Mouse (Mus musculus) liver, embryonic 12.5 days (tissue): ENCODE measurements around the gene Atg7. TPM values are rescaled to one million over a fixed set of nuclear protein-coding genes. Genes with fewer than 3 reads are reported as not detected.

ENCODE experiments used
- ATAC-seq: fragments of 200-750 bp; cut with Nextera tagmentation; 2 replicates; pipeline ENCODE4 v1.8.0; 2017; ENCODE audit warnings: moderate number of reproducible peaks, mild to moderate bottlenecking, moderate library complexity
- H3K27ac ChIP-seq: fragments of 300-500 bp; sonication (generic); 2 replicates; pipeline ENCODE4 v1.5.1; 2016; ENCODE audit warnings: mild to moderate bottlenecking
- H3K27me3 ChIP-seq: fragments of 300-500 bp; sonication (generic); replicated peaks from 2 replicates; pipeline ENCODE4 v1.6.1; 2016; ENCODE audit warnings: mild to moderate bottlenecking, moderate library complexity
- H3K36me3 ChIP-seq: fragments of 300-500 bp; sonication (generic); 2 replicates; pipeline ENCODE4 v1.6.1; 2016; ENCODE audit warnings: mild to moderate bottlenecking, moderate library complexity
- H3K4me1 ChIP-seq: fragments of 300-500 bp; sonication (generic); 2 replicates; pipeline ENCODE4 v1.6.1; 2016
- H3K4me2 ChIP-seq: fragments of 300-500 bp; sonication (generic); 2 replicates; pipeline ENCODE4 v1.6.1; 2016; ENCODE audit warnings: mild to moderate bottlenecking, moderate library complexity
- H3K4me3 ChIP-seq: fragments of 300-500 bp; sonication (generic); 2 replicates; pipeline ENCODE4 v1.5.1; 2016; ENCODE audit warnings: mild to moderate bottlenecking, moderate library complexity
- H3K9ac ChIP-seq: fragments of 300-500 bp; sonication (generic); 2 replicates; pipeline ENCODE4 v1.6.1; 2016; ENCODE audit warnings: mild to moderate bottlenecking, moderate library complexity
- H3K9me3 ChIP-seq: fragments of 300-500 bp; sonication (generic); replicated peaks from 2 replicates; pipeline ENCODE4 v1.6.1; 2016; ENCODE audit warnings: mild to moderate bottlenecking, moderate library complexity
- WGBS: fragments of 180-500 bp; shearing (Covaris S2); methylation state at CpG from one replicate; pipeline ENCODE4 v1.1.7; 2016; ENCODE audit not compliant: insufficient replicate concordance; 5-methylcytosine and 5-hydroxymethylcytosine counted together
- polyA plus RNA-seq: library from polyadenylated mRNA; unstranded; fragments of >200 nt; fragmentation: Nextera tagmentation; extraction: Ambion mirVana; gene quantifications from 2 replicates; pipeline ENCODE4 v1.2.1, GENCODE M21; 2016

The Atg7 gene
- polyA plus RNA-seq, 1 experiment from 2014 or later, result 15.0 TPM

DNA sequence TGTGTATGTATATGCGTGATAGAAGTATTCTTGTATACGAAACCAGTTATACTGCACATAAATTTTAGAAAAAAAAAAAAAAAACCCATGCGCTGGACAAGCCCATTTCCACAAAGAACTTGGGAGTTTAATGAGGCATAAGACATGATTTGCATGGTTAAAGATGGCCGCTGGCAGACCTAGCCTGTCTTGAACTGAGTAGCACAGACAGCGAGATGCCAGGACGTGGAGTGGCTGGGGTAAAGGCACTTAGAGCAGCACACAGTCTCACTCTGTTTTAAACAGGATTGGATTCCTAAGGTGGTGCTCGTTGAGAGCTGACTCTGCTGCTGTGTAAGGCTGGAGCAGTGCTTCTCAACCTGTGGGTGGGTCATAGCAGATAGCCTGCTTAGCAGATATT, 192.4 kb downstream of the Atg7 start:
- WGBS, result 82% methylated on average over 7 of the region's 7 CpGs
- Histone ChIP-seq H3K9ac (no peak overlapping the region), H3K4me1 (peaks cover 35% of the 10 kb centered on the region), H3K27ac (no peak overlapping the region), H3K36me3 (no peaks in the 10 kb centered on the region), H3K27me3 (no peaks in the 10 kb centered on the region), H3K4me3 (no peak overlapping the region), H3K4me2 (no peak overlapping the region), H3K9me3 (no peaks in the 10 kb centered on the region)
- no peak for ATAC-seq

DNA sequence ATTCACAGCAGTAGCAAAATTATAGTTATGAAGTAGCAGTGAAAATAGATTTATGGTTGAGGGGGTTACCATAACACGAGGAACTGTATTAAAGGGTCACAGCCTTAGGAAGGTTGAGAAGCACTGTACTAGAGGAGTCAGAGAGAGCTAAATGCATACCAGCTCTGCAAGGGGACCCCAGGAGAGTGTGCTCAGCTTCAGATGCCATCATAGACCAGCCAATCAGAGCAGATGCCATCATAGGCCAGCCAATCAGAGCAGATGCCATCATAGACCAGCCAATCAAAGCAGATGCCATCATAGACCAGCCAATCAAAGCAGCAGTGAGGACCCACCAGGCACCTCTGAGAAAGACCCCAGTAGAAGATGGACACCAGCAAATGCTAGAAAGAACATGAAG, 192.9 kb downstream of the Atg7 start:
- Histone ChIP-seq H3K4me1 (peaks cover 36% of the 10 kb centered on the region), H3K9ac (no peak overlapping the region), H3K27ac (no peak overlapping the region), H3K36me3 (no peaks in the 10 kb centered on the region), H3K4me2 (no peak overlapping the region), H3K4me3 (no peak overlapping the region), H3K27me3 (no peaks in the 10 kb centered on the region), H3K9me3 (no peaks in the 10 kb centered on the region)
- ATAC-seq, result no peak
- 58% methylated on average over 1 of the region's 1 CpGs for WGBS

DNA sequence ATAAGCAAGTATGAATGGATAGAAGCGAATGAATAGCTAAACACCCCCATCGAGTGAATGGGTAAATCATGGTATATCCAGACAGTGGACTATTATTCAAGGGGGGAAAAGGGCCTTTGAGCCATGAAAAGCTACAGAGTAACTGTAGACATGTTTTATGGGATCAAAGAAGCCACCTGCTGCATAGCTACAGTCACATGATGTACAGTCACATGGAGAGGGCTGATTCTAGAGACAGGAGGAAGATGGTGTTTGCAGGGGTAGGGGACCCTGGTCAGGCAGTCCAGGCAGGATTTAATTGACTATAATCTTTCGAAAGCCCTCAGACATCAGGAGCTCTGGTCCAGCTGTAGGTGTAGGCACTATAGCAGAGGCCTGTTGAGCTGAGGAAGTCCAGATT, 193.5 kb downstream of the Atg7 start:
- H3K4me2 ChIP-seq, result no peak overlapping the region
- no peaks in the 10 kb centered on the region for H3K27me3 ChIP-seq
- H3K9me3 ChIP-seq, result no peaks in the 10 kb centered on the region
- H3K4me3 ChIP-seq, result no peak overlapping the region
- peaks cover 36% of the 10 kb centered on the region for H3K4me1 ChIP-seq
- no peaks in the 10 kb centered on the region for H3K36me3 ChIP-seq
- H3K27ac ChIP-seq, result no peak overlapping the region
- no peak overlapping the region for H3K9ac ChIP-seq
- ATAC-seq, result no peak
- 69% methylated on average over 3 of the region's 3 CpGs for WGBS

DNA sequence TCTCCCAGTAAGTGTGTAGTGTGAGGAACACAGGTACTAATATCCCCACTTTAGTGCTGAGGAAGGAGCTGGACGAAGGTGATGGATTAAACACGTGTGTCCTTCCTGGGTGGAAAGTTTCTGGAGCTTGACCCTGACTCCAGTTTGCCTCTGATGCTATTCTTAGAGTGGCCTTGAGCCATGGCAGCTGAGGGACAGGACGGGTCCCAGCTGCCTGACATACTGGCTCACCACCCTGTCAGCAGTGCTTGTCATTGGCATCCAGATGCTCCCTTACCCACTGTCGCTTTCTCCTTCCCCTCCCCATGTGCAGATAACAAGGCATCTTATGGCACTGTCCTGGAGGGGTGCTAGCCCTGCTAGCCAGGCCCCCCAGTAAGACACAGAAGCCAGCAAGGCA, 196.0 kb downstream of the Atg7 start:
- H3K27ac ChIP-seq, result no peak overlapping the region
- no peaks in the 10 kb centered on the region for H3K36me3 ChIP-seq
- H3K9ac ChIP-seq, result no peak overlapping the region
- no peaks in the 10 kb centered on the region for H3K27me3 ChIP-seq
- WGBS, result 77% methylated on average over 4 of the region's 4 CpGs
- no peak overlapping the region for H3K4me3 ChIP-seq
- no peak for ATAC-seq
- peaks cover 16% of the 10 kb centered on the region for H3K4me1 ChIP-seq
- peaks cover 5% of the 10 kb centered on the region for H3K9me3 ChIP-seq
- no peak overlapping the region for H3K4me2 ChIP-seq

DNA sequence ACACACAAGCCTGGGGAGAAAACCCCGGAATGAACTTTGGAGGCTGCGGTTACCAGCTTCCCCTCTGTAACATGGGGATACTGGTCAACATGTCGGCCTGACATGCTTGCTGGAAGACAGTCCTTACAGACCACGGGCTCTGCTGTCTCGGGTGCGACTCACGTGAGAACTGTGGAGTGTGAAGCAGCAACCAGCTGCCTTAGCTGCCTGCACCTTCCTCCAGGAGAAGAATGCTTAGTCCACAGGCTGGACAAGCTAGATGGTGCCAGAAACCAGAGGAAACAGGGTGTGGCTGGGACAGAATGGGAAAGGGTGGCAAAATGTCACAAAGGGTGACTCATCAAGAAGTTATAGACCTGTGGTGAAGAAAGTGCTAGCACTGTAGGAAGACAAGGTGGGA, 197.1 kb downstream of the Atg7 start:
- Histone ChIP-seq H3K27me3 (no peaks in the 10 kb centered on the region), H3K4me2 (no peak overlapping the region), H3K9ac (no peak overlapping the region), H3K36me3 (no peaks in the 10 kb centered on the region), H3K27ac (no peak overlapping the region), H3K4me3 (no peak overlapping the region), H3K9me3 (peaks cover 5% of the 10 kb centered on the region), H3K4me1 (peaks cover 15% of the 10 kb centered on the region; the same call in 1 of the 2 replicates)
- 53% methylated on average over 7 of the region's 7 CpGs for WGBS
- ATAC-seq, result no peak

DNA sequence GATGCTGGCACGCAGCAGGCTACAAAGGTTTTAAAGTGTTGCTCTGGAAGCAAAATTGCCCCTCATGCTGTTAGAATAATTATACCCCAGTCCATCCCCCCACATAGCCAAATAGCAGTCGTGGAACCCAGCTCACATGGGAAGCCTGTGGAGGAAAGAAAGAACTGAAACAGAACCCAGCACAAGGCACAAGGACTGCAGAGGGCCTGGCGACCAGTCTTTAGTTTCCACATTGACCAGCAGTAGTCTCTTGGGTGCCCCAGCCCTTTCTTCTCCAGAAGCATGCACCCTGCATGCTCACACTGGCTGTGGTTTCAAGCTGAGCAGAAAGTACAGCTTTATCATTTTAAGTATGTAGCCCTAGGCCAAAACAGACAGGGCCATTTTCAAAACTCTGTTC, 199.2 kb downstream of the Atg7 start:
- 66% methylated on average over 3 of the region's 3 CpGs for WGBS
- peaks cover 5% of the 10 kb centered on the region for H3K9me3 ChIP-seq
- H3K36me3 ChIP-seq, result no peaks in the 10 kb centered on the region
- no peak overlapping the region for H3K27ac ChIP-seq
- no peak overlapping the region for H3K4me2 ChIP-seq
- ATAC-seq, result no peak
- H3K9ac ChIP-seq, result no peak overlapping the region
- H3K4me1 ChIP-seq, result peaks cover 22% of the 10 kb centered on the region
- H3K27me3 ChIP-seq, result no peaks in the 10 kb centered on the region
- H3K4me3 ChIP-seq, result no peak overlapping the region

DNA sequence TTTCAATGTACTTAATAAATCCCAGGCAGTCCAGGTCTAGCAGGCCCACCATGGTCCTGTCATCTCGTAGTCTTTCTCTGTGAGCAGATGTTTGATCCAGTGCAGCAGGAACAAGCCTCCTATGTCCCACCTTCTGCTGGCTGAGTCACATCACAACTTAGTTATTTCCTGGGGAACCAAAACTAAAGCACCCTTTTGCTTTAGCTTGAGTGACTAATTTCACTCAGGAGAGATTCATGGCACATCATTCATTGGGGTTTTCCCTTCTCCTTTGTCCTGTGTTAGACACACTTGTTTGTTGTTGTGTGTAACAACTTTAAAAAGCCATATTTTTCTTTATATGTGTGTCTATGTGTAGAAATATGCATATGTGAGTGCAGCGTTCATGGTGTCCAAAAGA, 200.0 kb downstream of the Atg7 start:
- Histone ChIP-seq H3K4me2 (no peak overlapping the region), H3K9me3 (peaks cover 5% of the 10 kb centered on the region), H3K9ac (no peak overlapping the region), H3K4me1 (peaks cover 28% of the 10 kb centered on the region), H3K4me3 (no peak overlapping the region), H3K36me3 (no peaks in the 10 kb centered on the region), H3K27me3 (no peaks in the 10 kb centered on the region), H3K27ac (no peak overlapping the region)
- ATAC-seq, result no peak
- 79% methylated on average over 2 of the region's 2 CpGs for WGBS

DNA sequence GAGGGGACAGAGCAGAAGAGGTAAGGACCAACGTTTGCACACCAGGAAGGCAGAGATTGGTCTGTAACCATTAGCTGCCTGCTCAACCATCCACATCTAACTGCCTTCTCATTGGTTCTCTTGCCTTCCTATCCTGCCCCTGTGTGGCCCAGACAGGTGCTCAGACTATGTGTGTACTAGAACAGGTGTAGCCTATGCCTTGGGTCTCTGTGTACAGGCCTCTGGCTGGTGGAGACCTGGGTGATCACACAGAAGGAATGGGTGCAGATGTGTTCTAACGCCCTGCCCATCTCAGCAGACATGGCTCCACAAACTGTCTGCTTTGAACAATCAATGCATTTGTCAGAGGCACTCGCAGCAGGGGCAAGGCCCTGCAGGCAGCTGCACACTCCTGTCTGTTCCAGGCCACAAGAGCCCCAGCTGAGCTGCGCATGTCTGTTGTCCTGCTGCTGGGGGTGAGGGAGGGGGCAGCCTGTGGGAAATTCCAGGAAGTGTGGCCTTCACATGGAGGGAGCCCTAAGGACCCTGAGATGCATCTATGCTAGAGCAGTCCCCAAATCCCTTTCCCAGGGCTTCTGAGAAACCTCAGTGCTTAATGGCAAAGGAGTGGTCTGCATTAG, 203.4 kb downstream of the Atg7 start:
- ATAC-seq, result no peak
- no peaks in the 10 kb centered on the region for H3K27me3 ChIP-seq
- no peak overlapping the region for H3K4me3 ChIP-seq
- no peak overlapping the region for H3K27ac ChIP-seq
- WGBS, result 63% methylated on average over 4 of the region's 4 CpGs
- H3K36me3 ChIP-seq, result no peaks in the 10 kb centered on the region
- H3K9ac ChIP-seq, result no peak overlapping the region
- peaks cover 30% of the 10 kb centered on the region for H3K4me1 ChIP-seq
- no peak overlapping the region for H3K4me2 ChIP-seq
- peaks cover 5% of the 10 kb centered on the region for H3K9me3 ChIP-seq

DNA sequence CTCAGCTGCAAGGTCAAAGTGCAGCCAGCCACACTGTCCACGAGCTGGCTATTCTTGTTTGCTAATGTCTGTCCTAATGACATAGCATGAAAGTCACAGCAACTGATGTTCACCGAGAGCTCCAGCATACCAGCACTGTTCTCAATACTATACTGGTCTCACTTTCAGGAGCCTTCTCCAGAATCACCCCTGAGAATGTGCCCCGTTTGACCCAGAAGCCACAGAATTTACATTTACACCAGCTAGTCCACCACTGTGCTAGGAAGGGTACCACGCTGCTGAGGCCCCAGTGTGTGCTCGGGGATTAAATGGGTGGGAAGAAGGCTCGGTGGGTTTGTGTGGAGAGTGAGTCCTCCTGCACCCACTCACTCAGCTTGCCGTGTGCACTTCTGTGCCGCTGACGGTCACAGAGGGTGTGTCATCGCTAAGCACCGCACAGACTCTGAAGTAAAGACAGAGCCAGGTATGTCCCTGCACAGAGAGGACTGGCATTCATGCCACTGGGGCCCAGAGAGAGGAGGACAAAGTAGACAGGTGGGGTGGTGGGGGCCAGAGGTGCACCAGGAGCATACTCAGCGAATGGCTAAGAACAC, 204.8 kb downstream of the Atg7 start:
- no peak overlapping the region for H3K4me2 ChIP-seq
- WGBS, result 66% methylated on average over 12 of the region's 12 CpGs
- peaks cover 5% of the 10 kb centered on the region for H3K9me3 ChIP-seq
- H3K4me1 ChIP-seq, result peaks cover 30% of the 10 kb centered on the region
- H3K36me3 ChIP-seq, result no peaks in the 10 kb centered on the region
- no peak overlapping the region for H3K27ac ChIP-seq
- H3K27me3 ChIP-seq, result no peaks in the 10 kb centered on the region
- H3K4me3 ChIP-seq, result no peak overlapping the region
- 0 out of 2 replicates have a peak, but pooled peaks have one; percentile 8 for ATAC-seq
- no peak overlapping the region for H3K9ac ChIP-seq

DNA sequence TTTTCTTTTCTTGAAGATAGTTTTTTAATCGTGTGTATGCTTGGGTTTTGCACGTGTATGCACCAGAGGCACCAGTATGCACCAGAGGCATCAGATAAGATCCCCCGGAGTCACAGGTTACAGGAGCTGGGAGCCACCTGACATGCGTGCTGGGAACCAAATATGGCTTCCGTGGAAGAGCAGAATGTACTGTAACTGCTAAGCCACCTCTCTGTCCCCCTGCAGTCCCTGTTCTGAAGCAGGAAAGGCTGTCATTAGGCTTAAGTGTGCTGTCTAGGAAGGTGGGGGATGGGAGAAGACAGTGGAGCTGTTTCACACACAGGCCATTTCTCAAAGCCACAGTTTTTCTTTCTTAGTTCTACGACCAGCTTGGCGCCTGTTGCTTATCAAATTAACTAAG, 205.9 kb downstream of the Atg7 start:
- Histone ChIP-seq H3K4me3 (no peak overlapping the region), H3K4me1 (peaks cover 30% of the 10 kb centered on the region), H3K9me3 (no peaks in the 10 kb centered on the region), H3K36me3 (no peaks in the 10 kb centered on the region), H3K9ac (no peak overlapping the region), H3K4me2 (no peak overlapping the region), H3K27me3 (no peaks in the 10 kb centered on the region; the same call in 1 of the 2 replicates), H3K27ac (no peak overlapping the region)
- no peak for ATAC-seq
- 22% methylated on average over 7 of the region's 7 CpGs for WGBS

DNA sequence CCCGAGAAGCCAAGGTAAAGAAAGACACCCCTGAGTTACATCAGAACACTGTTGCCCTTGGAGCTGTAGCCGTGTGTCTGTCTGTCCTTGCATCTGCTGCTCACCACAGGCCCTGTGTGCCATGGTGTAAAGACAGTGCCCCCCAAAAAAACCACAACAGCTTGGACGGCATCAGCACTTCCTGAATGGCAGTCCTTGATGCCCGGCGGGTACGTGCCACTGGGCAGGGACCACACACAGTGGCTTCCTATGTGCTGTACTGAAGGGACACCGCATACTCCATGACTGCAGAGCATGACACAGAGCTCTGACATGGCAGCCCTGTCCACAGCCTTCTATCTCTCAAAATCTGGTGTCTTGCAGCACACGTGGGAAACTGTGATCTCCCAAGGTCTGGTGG, 206.9 kb downstream of the Atg7 start:
- no peak overlapping the region for H3K9ac ChIP-seq

DNA sequence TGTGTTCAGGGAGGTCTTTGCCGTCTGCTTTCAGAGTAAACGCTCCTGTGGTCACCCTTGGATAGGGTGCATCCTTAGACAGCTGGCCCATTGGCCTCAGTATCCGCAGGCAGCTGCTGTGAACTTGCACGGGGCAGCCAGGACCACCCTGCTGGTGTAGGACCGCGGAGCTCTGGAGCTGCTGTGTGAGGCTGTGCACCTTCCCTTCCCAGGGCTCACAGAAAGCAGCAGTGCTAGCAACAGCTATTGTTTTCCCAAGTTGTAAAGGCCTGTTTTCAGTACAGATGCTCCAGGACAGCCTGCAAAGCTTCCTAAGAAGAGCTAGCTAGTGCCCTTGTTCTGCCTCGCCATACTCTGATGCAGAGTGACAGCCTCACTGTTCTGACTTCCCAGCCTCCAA, 208.8 kb downstream of the Atg7 start:
- ATAC-seq, result no peak
- Histone ChIP-seq H3K36me3 (no peaks in the 10 kb centered on the region), H3K4me3 (no peak overlapping the region), H3K27me3 (no peaks in the 10 kb centered on the region; the same call in 1 of the 2 replicates), H3K9me3 (no peaks in the 10 kb centered on the region), H3K4me2 (no peak overlapping the region), H3K9ac (no peak overlapping the region), H3K27ac (no peak overlapping the region), H3K4me1 (peaks cover 40% of the 10 kb centered on the region)
- 70% methylated on average over 7 of the region's 7 CpGs for WGBS

More for the DNA sequence above, 206.9 kb downstream of the Atg7 start:
- Histone ChIP-seq H3K36me3 (no peaks in the 10 kb centered on the region), H3K9me3 (no peaks in the 10 kb centered on the region), H3K4me1 (peaks cover 33% of the 10 kb centered on the region), H3K4me3 (no peak overlapping the region), H3K27me3 (no peaks in the 10 kb centered on the region; the same call in 1 of the 2 replicates), H3K27ac (no peak overlapping the region), H3K4me2 (no peak overlapping the region)
- WGBS, result 69% methylated on average over 8 of the region's 8 CpGs
- no peak for ATAC-seq

DNA sequence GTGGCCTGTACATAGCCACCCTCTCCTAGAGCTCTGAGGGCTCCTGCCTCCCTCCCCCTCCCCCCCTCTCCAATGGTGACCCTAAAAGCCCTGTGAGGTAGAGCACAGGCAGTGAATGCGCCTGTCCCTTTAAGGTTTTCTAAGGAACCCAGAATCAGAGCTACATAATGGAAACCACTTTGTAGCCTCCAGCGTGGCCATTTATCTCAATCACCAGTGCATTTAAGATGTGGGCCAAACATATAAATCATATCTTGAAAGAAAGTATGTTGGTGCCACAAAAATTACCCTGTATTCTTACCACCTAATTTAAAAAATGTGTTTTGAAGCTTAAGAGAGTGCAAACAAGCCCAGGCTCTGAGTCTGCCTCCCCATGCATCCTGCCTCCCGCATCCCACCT, 209.8 kb downstream of the Atg7 start:
- no peaks in the 10 kb centered on the region for H3K36me3 ChIP-seq
- H3K9me3 ChIP-seq, result no peaks in the 10 kb centered on the region
- 57% methylated on average over 3 of the region's 3 CpGs for WGBS
- ATAC-seq, result no peak
- H3K9ac ChIP-seq, result no peak overlapping the region
- H3K4me1 ChIP-seq, result peaks cover 35% of the 10 kb centered on the region
- no peaks in the 10 kb centered on the region; the same call in 1 of the 2 replicates for H3K27me3 ChIP-seq
- H3K27ac ChIP-seq, result no peak overlapping the region
- no peak overlapping the region for H3K4me3 ChIP-seq
- no peak overlapping the region for H3K4me2 ChIP-seq
